Mouse (Mus musculus) megakaryocyte progenitor cell, adult 5-6 weeks (primary cell): ENCODE results near the gene Cntnap2. TPM values are rescaled to one million over a fixed set of nuclear protein-coding genes. Genes with fewer than 3 reads are reported as not detected.
A peak's percentile ranks its signal among the peaks of the same experiment; 100 is the strongest.
"Not testable (repeated sequence)": the region's sequence is repeated elsewhere in the genome, so short reads cannot be mapped to it uniquely, and the experiment has no call there.

Source experiments
- ATAC-seq: replicated peaks from 2 replicates; pipeline ENCODE4 v1.8.0; 2016; ENCODE audit warnings: mild to moderate bottlenecking, moderate TSS enrichment, inconsistent platforms; ENCODE audit not compliant: poor library complexity
- total RNA-seq, 2 experiments: library from RNA; stranded (forward) in 1 of 2; stranded (reverse) in 1 of 2; fragments of 157-497, 149-512 nt in 1 of 2; fragments of 200-1000 nt in 1 of 2; gene quantifications; 2 replicates each; pipeline versions ENCODE4 v1.2.3 to v1.2.4; 2015 to 2017

Cntnap2 gene
- total RNA-seq, 2 experiments from 2014 or later = not detected

GRCm38 (mm10) chr6:47104951-47105350 lies 2045.8 kb downstream of the Cntnap2 start:
- ATAC-seq = no peak

- no peak for ATAC-seq
Observed at GRCm38 (mm10) chr6:47109582-47110220, 2050.5 kb downstream of the Cntnap2 start.

- 0 out of 2 replicates have a peak, but pooled peaks have one; percentile 52 for ATAC-seq
Observed at GRCm38 (mm10) chr6:47134063-47134462, 2074.9 kb downstream of the Cntnap2 start.

GRCm38 (mm10) chr6:47153018-47153417 lies 2093.9 kb downstream of the Cntnap2 start:
- ATAC-seq = 0 out of 2 replicates have a peak, but pooled peaks have one; percentile 39

GRCm38 (mm10) chr6:47174580-47175294 lies 2115.6 kb downstream of the Cntnap2 start:
- peak; percentile 77 for ATAC-seq

- peak; percentile 84 for ATAC-seq
Observed at GRCm38 (mm10) chr6:47175356-47176156, 2116.4 kb downstream of the Cntnap2 start.

GRCm38 (mm10) chr6:47176157-47176555 lies 2117.0 kb downstream of the Cntnap2 start:
- not testable (repeated sequence) for ATAC-seq

GRCm38 (mm10) chr6:47181372-47181771 lies 2122.2 kb downstream of the Cntnap2 start:
- not testable (repeated sequence) for ATAC-seq

- no peak for ATAC-seq
Observed at GRCm38 (mm10) chr6:47182252-47182651, 2123.1 kb downstream of the Cntnap2 start.

GRCm38 (mm10) chr6:47182756-47183155 lies 2123.6 kb downstream of the Cntnap2 start:
- no peak for ATAC-seq

GRCm38 (mm10) chr6:47183850-47184249 lies 2124.7 kb downstream of the Cntnap2 start:
- ATAC-seq = not testable (repeated sequence)

GRCm38 (mm10) chr6:47188193-47188592 lies 2129.0 kb downstream of the Cntnap2 start:
- peak; percentile 83 for ATAC-seq

- ATAC-seq = not testable (repeated sequence)
Observed at GRCm38 (mm10) chr6:47188596-47188995, 2129.4 kb downstream of the Cntnap2 start.

- ATAC-seq = no peak
Observed at GRCm38 (mm10) chr6:47190282-47190681, 2131.1 kb downstream of the Cntnap2 start.

- ATAC-seq = 0 out of 2 replicates have a peak, but pooled peaks have one; percentile 41
Observed at GRCm38 (mm10) chr6:47191277-47191800, 2132.2 kb downstream of the Cntnap2 start.

- ATAC-seq = peak; percentile 76
Observed at GRCm38 (mm10) chr6:47191940-47192339, 2132.8 kb downstream of the Cntnap2 start.

GRCm38 (mm10) chr6:47192478-47192877 lies 2133.3 kb downstream of the Cntnap2 start:
- no peak for ATAC-seq

- ATAC-seq = no peak
Observed at GRCm38 (mm10) chr6:47197570-47197969, 2138.4 kb downstream of the Cntnap2 start.

- ATAC-seq = no peak
Observed at GRCm38 (mm10) chr6:47200671-47201070, 2141.5 kb downstream of the Cntnap2 start.

GRCm38 (mm10) chr6:47208031-47208430 lies 2148.9 kb downstream of the Cntnap2 start:
- peak; percentile 68 for ATAC-seq

GRCm38 (mm10) chr6:47214731-47215130 lies 2155.6 kb downstream of the Cntnap2 start:
- no peak for ATAC-seq
